Mouse (Mus musculus): ENCODE results near the gene Ppip5k1. TPM values are rescaled to one million over a fixed set of nuclear protein-coding genes. Genes with fewer than 3 reads are reported as not detected.
A peak's percentile ranks its signal among the peaks of the same experiment; 100 is the strongest.

The Ppip5k1 gene
- polyA plus RNA-seq, 1 experiment = 34.0 TPM

DNA sequence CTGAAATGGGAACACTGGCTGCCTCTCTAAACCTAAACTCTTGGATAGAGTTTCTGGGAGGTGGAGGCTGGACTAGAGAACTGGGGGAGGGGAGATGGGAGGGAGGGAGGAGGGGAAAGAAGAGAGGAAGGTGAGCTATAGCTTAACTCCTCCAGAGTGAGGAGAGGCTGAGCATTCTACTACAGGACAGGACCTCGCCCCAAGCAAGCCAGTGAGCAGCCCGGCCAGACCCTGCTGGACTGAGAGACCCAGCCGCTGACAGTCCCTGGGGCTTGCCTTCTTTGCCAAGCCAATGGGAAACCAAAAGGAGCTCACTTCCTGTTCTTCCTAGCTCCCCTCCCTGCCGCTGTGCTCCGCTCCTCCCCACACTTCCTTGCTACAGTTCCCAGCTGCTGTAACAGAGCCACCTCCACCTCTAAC lies 46.2 kb downstream of the Ppip5k1 start:
- Histone ChIP-seq H3K4me3 (replicated peaks; ENCODE audit: extremely low read depth, low read depth, low read length) (peak overlapping the region; percentile 47), H3K4me1 (ENCODE audit: control insufficient read depth, insufficient read depth, low read length) (peaks cover 2% of the 10 kb centered on the region; the same call in 1 of the 2 replicates)
- DNase-seq = peak; percentile 15
- WGBS = 19% methylated on average over 5 of the region's 5 CpGs
- TF ChIP-seq CTCF (IDR thresholded peaks at IDR 0.05; ENCODE audit: insufficient read depth, low read length) (no peak), POLR2A (IDR thresholded peaks at IDR 0.05; ENCODE audit: borderline replicate concordance, extremely low read depth, low read depth, low read length) (0 out of 2 replicates have a peak, but pooled peaks have one; percentile 12)

DNA sequence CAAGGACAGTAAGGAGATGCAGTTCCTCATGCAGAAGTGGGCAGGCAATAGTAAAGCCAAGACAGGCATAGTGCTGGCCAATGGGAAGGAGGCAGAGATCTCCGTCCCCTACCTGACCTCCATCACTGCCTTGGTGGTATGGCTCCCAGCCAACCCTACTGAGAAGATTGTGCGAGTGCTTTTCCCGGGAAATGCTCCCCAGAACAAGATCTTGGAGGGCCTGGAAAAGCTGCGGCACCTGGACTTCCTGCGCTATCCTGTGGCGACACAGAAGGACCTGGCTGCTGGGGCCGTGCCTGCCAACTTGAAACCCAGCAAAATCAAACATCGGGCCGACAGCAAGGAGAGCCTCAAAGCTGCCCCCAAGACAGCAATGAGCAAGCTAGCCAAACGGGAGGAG lies 55.2 kb downstream of the Ppip5k1 start:
- 59% methylated on average over 10 of the region's 10 CpGs for WGBS
- no peaks in the 10 kb centered on the region for H3K4me1 ChIP-seq (ENCODE audit: control insufficient read depth, insufficient read depth, low read length)
- no peak for DNase-seq
- TF ChIP-seq POLR2A (IDR thresholded peaks at IDR 0.05; ENCODE audit: borderline replicate concordance, extremely low read depth, low read depth, low read length) = no peak
- no peak overlapping the region for H3K4me3 ChIP-seq (replicated peaks; ENCODE audit: extremely low read depth, low read depth, low read length)

DNA sequence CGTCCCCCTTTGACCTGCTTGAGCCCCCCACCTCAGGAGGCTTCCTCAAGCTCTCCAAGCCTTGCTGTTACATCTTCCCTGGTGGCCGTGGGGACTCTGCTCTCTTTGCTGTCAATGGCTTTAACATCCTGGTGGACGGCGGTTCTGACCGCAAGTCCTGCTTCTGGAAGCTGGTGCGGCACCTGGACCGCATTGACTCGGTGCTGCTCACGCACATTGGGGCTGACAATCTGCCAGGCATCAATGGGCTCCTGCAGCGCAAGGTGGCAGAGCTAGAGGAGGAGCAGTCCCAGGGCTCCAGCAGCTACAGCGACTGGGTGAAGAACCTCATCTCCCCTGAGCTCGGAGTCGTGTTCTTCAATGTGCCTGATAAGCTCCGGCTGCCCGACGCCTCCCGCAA lies 55.7 kb downstream of the Ppip5k1 start:
- no peak for TF ChIP-seq POLR2A (IDR thresholded peaks at IDR 0.05; ENCODE audit: borderline replicate concordance, extremely low read depth, low read depth, low read length)
- no peak for TF ChIP-seq CTCF (IDR thresholded peaks at IDR 0.05; ENCODE audit: insufficient read depth, low read length)
- DNase-seq = no peak
- 84% methylated on average over 17 of the region's 17 CpGs for WGBS
- no peaks in the 10 kb centered on the region for H3K4me1 ChIP-seq (ENCODE audit: control insufficient read depth, insufficient read depth, low read length)
- no peak overlapping the region for H3K4me3 ChIP-seq (replicated peaks; ENCODE audit: extremely low read depth, low read depth, low read length)

DNA sequence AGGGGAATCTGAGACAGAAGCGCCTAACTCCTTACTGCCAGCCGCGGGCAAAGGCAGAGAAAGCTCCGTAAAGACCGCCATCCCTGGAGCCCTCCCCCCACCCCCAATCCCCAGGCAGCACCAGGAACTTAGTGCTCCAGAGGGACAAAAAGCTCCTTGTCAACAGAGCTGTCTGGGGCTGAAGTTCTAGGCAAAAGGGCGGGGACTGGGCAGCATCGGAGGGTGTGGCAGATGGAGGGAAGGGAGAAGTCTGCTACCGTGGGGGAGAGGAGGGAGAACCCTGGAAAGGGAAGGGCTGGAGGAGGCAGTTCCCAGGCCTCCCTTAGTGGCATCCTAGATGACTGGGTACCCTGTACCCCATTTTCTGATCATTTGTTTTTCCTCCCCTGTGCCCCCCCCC lies 57.1 kb downstream of the Ppip5k1 start:
- TF ChIP-seq POLR2A (IDR thresholded peaks at IDR 0.05; ENCODE audit: borderline replicate concordance, extremely low read depth, low read depth, low read length) (no peak), CTCF (IDR thresholded peaks at IDR 0.05; ENCODE audit: insufficient read depth, low read length) (no peak)
- WGBS = 12% methylated on average over 8 of the region's 8 CpGs
- no peak overlapping the region for H3K4me3 ChIP-seq (replicated peaks; ENCODE audit: extremely low read depth, low read depth, low read length)
- no peak for DNase-seq
- H3K4me1 ChIP-seq (ENCODE audit: control insufficient read depth, insufficient read depth, low read length) = peaks cover 5% of the 10 kb centered on the region; the same call in 1 of the 2 replicates

DNA sequence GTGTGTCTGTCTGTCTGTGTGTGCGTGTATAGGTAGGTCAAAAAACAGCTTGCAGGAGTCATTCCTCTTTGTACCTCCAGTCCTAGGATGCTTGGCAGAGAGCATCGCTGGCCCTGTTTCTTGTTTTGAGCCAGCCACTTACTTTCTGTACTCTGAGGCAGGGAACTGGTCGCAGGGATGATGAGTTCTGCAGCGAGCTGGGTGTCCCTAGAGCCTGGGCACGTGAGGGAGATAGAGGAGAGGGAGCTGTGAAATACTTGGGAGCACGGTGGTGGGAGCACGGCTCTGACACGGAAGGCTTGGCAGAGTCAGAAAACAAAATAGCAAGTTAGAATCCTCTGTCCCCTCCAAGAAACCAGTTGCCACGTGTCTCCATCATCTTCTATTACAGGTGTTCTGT lies 57.5 kb downstream of the Ppip5k1 start:
- Histone ChIP-seq H3K4me1 (ENCODE audit: control insufficient read depth, insufficient read depth, low read length) (peaks cover 5% of the 10 kb centered on the region; the same call in 1 of the 2 replicates), H3K4me3 (replicated peaks; ENCODE audit: extremely low read depth, low read depth, low read length) (no peak overlapping the region)
- TF ChIP-seq CTCF (IDR thresholded peaks at IDR 0.05; ENCODE audit: insufficient read depth, low read length) = no peak
- TF ChIP-seq POLR2A (IDR thresholded peaks at IDR 0.05; ENCODE audit: borderline replicate concordance, extremely low read depth, low read depth, low read length) = no peak
- no peak for DNase-seq
- 23% methylated on average over 9 of the region's 9 CpGs for WGBS

DNA sequence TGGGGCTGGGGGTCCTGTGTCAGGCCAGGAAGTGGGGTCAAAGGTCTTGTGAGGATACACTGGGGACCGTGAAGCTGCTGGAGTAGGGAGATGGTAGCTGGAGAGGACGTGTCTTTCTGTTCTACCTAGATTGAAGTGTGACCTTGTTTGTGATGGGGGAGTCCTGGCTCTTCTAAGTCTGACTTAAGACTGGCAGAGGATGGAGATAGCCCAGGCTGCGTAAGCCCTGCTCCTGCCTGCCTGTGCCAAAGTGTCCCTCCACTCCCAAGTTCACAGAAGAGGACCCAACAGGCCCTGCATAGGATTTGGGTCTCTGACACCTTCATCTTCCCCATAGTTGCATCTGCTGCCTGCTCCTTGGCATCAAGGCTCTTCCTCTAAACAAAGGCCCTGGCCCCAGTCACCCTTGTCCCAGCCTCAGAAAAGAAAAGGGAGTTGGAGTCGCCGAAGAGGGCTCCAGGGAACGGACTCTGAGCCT lies 58.4 kb downstream of the Ppip5k1 start:
- DNase-seq = no peak
- Histone ChIP-seq H3K4me3 (replicated peaks; ENCODE audit: extremely low read depth, low read depth, low read length) (no peak overlapping the region), H3K4me1 (ENCODE audit: control insufficient read depth, insufficient read depth, low read length) (peaks cover 5% of the 10 kb centered on the region; the same call in 1 of the 2 replicates)
- TF ChIP-seq CTCF (IDR thresholded peaks at IDR 0.05; ENCODE audit: insufficient read depth, low read length) (no peak), POLR2A (IDR thresholded peaks at IDR 0.05; ENCODE audit: borderline replicate concordance, extremely low read depth, low read depth, low read length) (no peak)
- 27% methylated on average over 6 of the region's 6 CpGs for WGBS

DNA sequence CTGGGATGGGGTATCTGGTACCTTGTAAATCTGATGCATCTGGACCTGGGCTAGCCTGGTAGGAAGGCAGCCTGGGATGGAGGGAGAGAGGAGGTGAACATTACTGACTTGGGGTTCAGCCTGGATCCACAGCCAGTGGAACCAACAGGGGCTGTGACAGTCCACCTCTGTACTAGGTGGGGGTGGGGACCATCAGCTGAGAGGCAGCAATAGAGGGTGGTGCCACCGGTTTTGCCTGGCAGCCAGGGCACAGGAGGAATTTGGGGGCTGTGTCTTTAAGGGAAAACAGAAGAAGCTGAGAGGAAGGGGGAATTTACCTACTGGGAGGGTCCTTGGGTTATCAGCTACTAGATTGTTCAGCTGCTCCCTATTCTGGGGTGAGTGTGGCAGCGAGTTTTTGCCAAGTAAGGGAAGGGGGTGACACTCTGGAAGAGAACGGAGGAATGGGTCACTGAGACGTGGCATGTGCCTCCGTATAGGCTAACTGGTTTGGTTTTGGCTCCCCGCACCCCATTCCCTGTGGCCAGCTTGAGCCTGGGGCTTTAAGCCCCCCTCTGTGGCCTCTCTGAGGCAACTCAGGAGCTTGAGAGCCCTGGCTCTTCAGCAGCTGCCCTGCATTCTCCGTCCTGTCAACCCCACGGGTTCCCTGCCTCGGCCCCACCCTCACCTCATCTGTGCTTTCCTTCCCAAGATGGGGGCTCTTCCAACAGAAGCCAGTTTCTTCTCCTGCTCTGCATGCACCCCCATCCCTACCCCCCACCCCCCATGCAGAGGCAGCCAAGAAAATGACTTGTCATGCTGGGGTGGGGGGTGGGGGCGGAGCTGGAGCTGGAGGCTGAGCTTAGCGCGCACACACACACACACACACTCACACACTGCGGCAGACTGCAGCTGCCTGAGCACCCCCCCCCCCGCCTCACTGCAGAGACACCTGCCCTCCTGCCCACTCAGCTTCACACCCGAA lies 59.3 kb downstream of the Ppip5k1 start:
- no peak for DNase-seq
- Histone ChIP-seq H3K4me3 (replicated peaks; ENCODE audit: extremely low read depth, low read depth, low read length) (peak overlapping the region; percentile 48), H3K4me1 (ENCODE audit: control insufficient read depth, insufficient read depth, low read length) (peaks cover 5% of the 10 kb centered on the region; the same call in 1 of the 2 replicates)
- WGBS = 18% methylated on average over 15 of the region's 15 CpGs
- TF ChIP-seq POLR2A (IDR thresholded peaks at IDR 0.05; ENCODE audit: borderline replicate concordance, extremely low read depth, low read depth, low read length) = no peak
- no peak for TF ChIP-seq CTCF (IDR thresholded peaks at IDR 0.05; ENCODE audit: insufficient read depth, low read length)

DNA sequence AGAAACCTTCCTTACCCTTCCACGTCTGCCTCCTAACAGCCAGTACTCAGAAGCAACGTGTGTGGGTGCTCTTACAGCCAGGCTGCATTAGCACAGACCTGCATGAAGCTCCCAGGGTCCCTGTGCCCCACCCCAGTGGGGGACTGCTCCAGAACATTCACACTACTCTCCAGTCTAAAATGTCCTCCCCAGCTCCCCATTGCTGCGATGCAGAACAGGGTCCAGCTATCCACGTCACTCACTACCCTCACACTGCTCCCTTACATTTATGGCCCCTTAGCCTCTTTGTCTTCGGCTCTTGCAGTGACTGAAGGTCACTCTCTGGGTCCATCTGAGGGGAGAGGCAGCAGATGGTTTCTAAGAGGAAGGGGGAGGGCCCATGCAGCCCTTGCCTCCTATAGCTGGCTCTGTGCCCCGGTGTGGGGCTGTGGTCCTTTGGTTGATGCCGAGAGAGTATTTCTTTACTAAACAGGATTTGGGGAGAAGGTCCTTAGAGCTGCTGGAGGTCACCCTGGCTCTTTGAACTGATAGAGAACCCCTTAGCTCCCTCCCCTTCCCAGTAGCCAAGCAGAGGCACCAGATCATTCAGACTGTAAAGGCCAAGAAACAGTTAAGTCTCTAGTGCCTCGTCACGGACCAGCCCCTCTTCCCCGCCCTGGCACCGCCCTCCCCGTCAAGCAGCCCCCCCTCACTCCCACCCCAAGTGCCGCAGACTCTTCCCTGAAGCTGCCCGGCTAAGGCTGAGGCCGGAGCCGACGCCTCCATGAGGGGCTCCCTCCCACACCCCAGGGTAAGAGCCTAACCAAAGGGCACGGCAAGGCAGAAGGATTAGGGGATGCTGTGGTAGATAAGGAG lies 60.2 kb downstream of the Ppip5k1 start:
- DNase-seq = no peak
- no peak for TF ChIP-seq CTCF (IDR thresholded peaks at IDR 0.05; ENCODE audit: insufficient read depth, low read length)
- TF ChIP-seq POLR2A (IDR thresholded peaks at IDR 0.05; ENCODE audit: borderline replicate concordance, extremely low read depth, low read depth, low read length) = 0 out of 2 replicates have a peak, but pooled peaks have one; percentile 14
- Histone ChIP-seq H3K4me1 (ENCODE audit: control insufficient read depth, insufficient read depth, low read length) (peaks cover 5% of the 10 kb centered on the region), H3K4me3 (replicated peaks; ENCODE audit: extremely low read depth, low read depth, low read length) (peak overlapping the region; percentile 48)
- 11% methylated on average over 18 of the region's 18 CpGs for WGBS

DNA sequence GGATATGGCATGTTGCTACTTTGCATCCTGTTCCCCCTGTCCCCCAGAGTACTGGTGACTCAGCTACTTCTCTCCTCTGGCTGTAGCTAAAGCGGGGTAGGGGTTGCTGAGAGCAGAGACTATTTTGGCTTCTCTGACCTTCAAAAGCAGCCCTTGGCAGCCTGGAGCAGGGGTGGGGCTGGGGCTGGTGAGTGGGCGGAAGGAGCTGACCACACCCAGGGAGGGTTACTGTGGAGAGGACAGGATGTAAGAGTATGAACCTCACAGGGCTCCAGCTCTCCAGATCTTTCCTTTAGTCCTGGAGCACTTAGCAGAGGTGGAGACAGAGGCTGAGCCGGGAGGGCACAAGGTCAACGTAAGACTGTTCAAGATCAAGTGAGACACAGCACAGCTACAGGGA lies 61.0 kb downstream of the Ppip5k1 start:
- no peak for TF ChIP-seq CTCF (IDR thresholded peaks at IDR 0.05; ENCODE audit: insufficient read depth, low read length)
- 0 out of 2 replicates have a peak, but pooled peaks have one; percentile 9 for TF ChIP-seq POLR2A (IDR thresholded peaks at IDR 0.05; ENCODE audit: borderline replicate concordance, extremely low read depth, low read depth, low read length)
- Histone ChIP-seq H3K4me3 (replicated peaks; ENCODE audit: extremely low read depth, low read depth, low read length) (no peak overlapping the region), H3K4me1 (ENCODE audit: control insufficient read depth, insufficient read depth, low read length) (peaks cover 10% of the 10 kb centered on the region)
- WGBS = 10% methylated on average over 4 of the region's 4 CpGs
- DNase-seq = no peak
